Mouse (Mus musculus): Measurements from ENCODE around the gene Rad1. TPM values are rescaled to one million over a fixed set of nuclear protein-coding genes. Genes with fewer than 3 reads are reported as not detected.
"Not testable (repeated sequence)": the region's sequence is repeated elsewhere in the genome, so short reads cannot be mapped to it uniquely, and the experiment has no call there.

Gene Rad1
- polyA plus RNA-seq, 1 experiment from 2014 or later = 52.2 TPM

GRCm38 (mm10) chr15:10486365-10486839, 584 bp downstream of the Rad1 start:
- Histone ChIP-seq H3K4me3 (peak overlapping the region; percentile 84), H3K36me3 (peaks cover 57% of the 10 kb centered on the region), H3K27ac (replicated peaks) (peak overlapping the region; percentile 91), H3K4me1 (peaks cover 22% of the 10 kb centered on the region), H3K9me3 (replicated peaks) (no peaks in the 10 kb centered on the region), H3K27me3 (ENCODE audit: low read depth, poor library complexity, severe bottlenecking) (no peaks in the 10 kb centered on the region)
- 1% methylated on average over 18 of the region's 18 CpGs for WGBS
- DNase-seq (ENCODE audit: low spot score) = no peak

- 72% methylated on average over 2 of the region's 2 CpGs for WGBS
- peaks cover 22% of the 10 kb centered on the region for H3K4me1 ChIP-seq
- H3K36me3 ChIP-seq = peaks cover 57% of the 10 kb centered on the region
- H3K4me3 ChIP-seq = peak overlapping the region; percentile 84
- DNase-seq (ENCODE audit: low spot score) = no peak
- no peak overlapping the region for H3K27ac ChIP-seq (replicated peaks)
- no peaks in the 10 kb centered on the region for H3K9me3 ChIP-seq (replicated peaks)
- H3K27me3 ChIP-seq (ENCODE audit: low read depth, poor library complexity, severe bottlenecking) = no peaks in the 10 kb centered on the region
Observed at GRCm38 (mm10) chr15:10487246-10487645, 1.4 kb downstream of the Rad1 start.

- Histone ChIP-seq H3K36me3 (peaks cover 64% of the 10 kb centered on the region), H3K4me1 (peaks cover 10% of the 10 kb centered on the region), H3K4me3 (no peak overlapping the region), H3K9me3 (replicated peaks) (no peaks in the 10 kb centered on the region), H3K27ac (replicated peaks) (no peak overlapping the region), H3K27me3 (ENCODE audit: low read depth, poor library complexity, severe bottlenecking) (no peaks in the 10 kb centered on the region)
- WGBS = 93% methylated on average over 5 of the region's 5 CpGs
- DNase-seq (ENCODE audit: low spot score) = no peak
Observed at GRCm38 (mm10) chr15:10490101-10490500, 4.3 kb downstream of the Rad1 start.

- H3K27ac ChIP-seq (replicated peaks) = no peak overlapping the region
- H3K36me3 ChIP-seq = peaks cover 50% of the 10 kb centered on the region
- H3K4me1 ChIP-seq = no peaks in the 10 kb centered on the region
- 94% methylated on average over 11 of the region's 11 CpGs for WGBS
- H3K4me3 ChIP-seq = no peak overlapping the region
- H3K27me3 ChIP-seq (ENCODE audit: low read depth, poor library complexity, severe bottlenecking) = no peaks in the 10 kb centered on the region
- no peak for DNase-seq (ENCODE audit: low spot score)
- no peaks in the 10 kb centered on the region for H3K9me3 ChIP-seq (replicated peaks)
Observed at GRCm38 (mm10) chr15:10495944-10496343, 10.1 kb downstream of the Rad1 start.

GRCm38 (mm10) chr15:10496696-10497095, 10.9 kb downstream of the Rad1 start:
- H3K27me3 ChIP-seq (ENCODE audit: low read depth, poor library complexity, severe bottlenecking); H3K4me1 ChIP-seq; H3K9me3 ChIP-seq (replicated peaks); DNase-seq (ENCODE audit: low spot score); H3K4me3 ChIP-seq; H3K27ac ChIP-seq (replicated peaks): not testable (repeated sequence)
- 94% methylated on average over 1 of the region's 1 CpGs for WGBS
- peaks cover 45% of the 10 kb centered on the region for H3K36me3 ChIP-seq

- Histone ChIP-seq H3K36me3 (peaks cover 17% of the 10 kb centered on the region), H3K4me1 (no peaks in the 10 kb centered on the region), H3K9me3 (replicated peaks) (no peaks in the 10 kb centered on the region), H3K27me3 (ENCODE audit: low read depth, poor library complexity, severe bottlenecking) (no peaks in the 10 kb centered on the region), H3K4me3 (no peak overlapping the region), H3K27ac (replicated peaks) (no peak overlapping the region)
- 80% methylated on average over 5 of the region's 5 CpGs for WGBS
- DNase-seq (ENCODE audit: low spot score) = no peak
Observed at GRCm38 (mm10) chr15:10499593-10499992, 13.8 kb downstream of the Rad1 start.

GRCm38 (mm10) chr15:10500035-10500434, 14.2 kb downstream of the Rad1 start:
- DNase-seq (ENCODE audit: low spot score) = no peak
- Histone ChIP-seq H3K27me3 (ENCODE audit: low read depth, poor library complexity, severe bottlenecking) (no peaks in the 10 kb centered on the region), H3K27ac (replicated peaks) (no peak overlapping the region), H3K36me3 (peaks cover 13% of the 10 kb centered on the region), H3K4me3 (no peak overlapping the region), H3K4me1 (no peaks in the 10 kb centered on the region), H3K9me3 (replicated peaks) (no peaks in the 10 kb centered on the region)
- 86% methylated on average over 5 of the region's 5 CpGs for WGBS

- H3K27ac ChIP-seq (replicated peaks) = 0 out of 2 replicates have a peak overlapping the region, but pooled peaks have one; percentile 13
- DNase-seq (ENCODE audit: low spot score) = peak; percentile 65
- H3K4me3 ChIP-seq = no peak overlapping the region
- no peaks in the 10 kb centered on the region for H3K27me3 ChIP-seq (ENCODE audit: low read depth, poor library complexity, severe bottlenecking)
- no peaks in the 10 kb centered on the region for H3K4me1 ChIP-seq
- H3K9me3 ChIP-seq (replicated peaks) = no peaks in the 10 kb centered on the region
- WGBS = 61% methylated on average over 11 of the region's 11 CpGs
- H3K36me3 ChIP-seq = peaks cover 4% of the 10 kb centered on the region
Observed at GRCm38 (mm10) chr15:10500838-10501719, 15.3 kb downstream of the Rad1 start.

- H3K9me3 ChIP-seq (replicated peaks) = no peaks in the 10 kb centered on the region
- H3K27ac ChIP-seq (replicated peaks) = no peak overlapping the region
- DNase-seq (ENCODE audit: low spot score) = no peak
- no peaks in the 10 kb centered on the region for H3K27me3 ChIP-seq (ENCODE audit: low read depth, poor library complexity, severe bottlenecking)
- H3K4me3 ChIP-seq = no peak overlapping the region
- H3K4me1 ChIP-seq = no peaks in the 10 kb centered on the region
- 78% methylated on average over 11 of the region's 11 CpGs for WGBS
- no peaks in the 10 kb centered on the region for H3K36me3 ChIP-seq
Observed at GRCm38 (mm10) chr15:10506099-10506498, 20.3 kb downstream of the Rad1 start.

- Histone ChIP-seq H3K9me3 (replicated peaks) (no peaks in the 10 kb centered on the region), H3K4me1 (no peaks in the 10 kb centered on the region), H3K27me3 (ENCODE audit: low read depth, poor library complexity, severe bottlenecking) (no peaks in the 10 kb centered on the region), H3K27ac (replicated peaks) (no peak overlapping the region), H3K4me3 (no peak overlapping the region), H3K36me3 (no peaks in the 10 kb centered on the region)
- no peak for DNase-seq (ENCODE audit: low spot score)
- WGBS = 90% methylated on average over 7 of the region's 7 CpGs
Observed at GRCm38 (mm10) chr15:10515166-10515565, 29.3 kb downstream of the Rad1 start.

- 84% methylated on average over 1 of the region's 1 CpGs for WGBS
- Histone ChIP-seq H3K9me3 (replicated peaks) (no peaks in the 10 kb centered on the region), H3K27me3 (ENCODE audit: low read depth, poor library complexity, severe bottlenecking) (no peaks in the 10 kb centered on the region), H3K4me1 (peaks cover 3% of the 10 kb centered on the region; the same call in 1 of the 2 replicates), H3K27ac (replicated peaks) (no peak overlapping the region), H3K4me3 (no peak overlapping the region), H3K36me3 (no peaks in the 10 kb centered on the region)
- no peak for DNase-seq (ENCODE audit: low spot score)
Observed at GRCm38 (mm10) chr15:10525896-10526295, 40.1 kb downstream of the Rad1 start.

- DNase-seq (ENCODE audit: low spot score) = no peak
- Histone ChIP-seq H3K9me3 (replicated peaks) (no peaks in the 10 kb centered on the region), H3K36me3 (no peaks in the 10 kb centered on the region), H3K4me1 (peaks cover 5% of the 10 kb centered on the region; the same call in 1 of the 2 replicates), H3K27me3 (ENCODE audit: low read depth, poor library complexity, severe bottlenecking) (no peaks in the 10 kb centered on the region), H3K27ac (replicated peaks) (no peak overlapping the region), H3K4me3 (no peak overlapping the region)
- 85% methylated on average over 4 of the region's 4 CpGs for WGBS
Observed at GRCm38 (mm10) chr15:10531352-10531751, 45.5 kb downstream of the Rad1 start.

- not testable (repeated sequence) for H3K9me3 ChIP-seq (replicated peaks); H3K27me3 ChIP-seq (ENCODE audit: low read depth, poor library complexity, severe bottlenecking); H3K27ac ChIP-seq (replicated peaks); H3K4me1 ChIP-seq; H3K36me3 ChIP-seq; DNase-seq (ENCODE audit: low spot score); H3K4me3 ChIP-seq
- WGBS = 88% methylated on average over 10 of the region's 10 CpGs
Observed at GRCm38 (mm10) chr15:10533361-10533760, 47.5 kb downstream of the Rad1 start.
